Mouse (Mus musculus) adrenal gland, adult 2 months (tissue): ENCODE measurements around the gene Fam8a1. TPM values are rescaled to one million over a fixed set of nuclear protein-coding genes. Genes with fewer than 3 reads are reported as not detected.

Experiments used
- DNase-seq: peaks from one replicate; pipeline ENCODE4 v3.0.0; 2021
- polyA plus RNA-seq: library from polyadenylated mRNA; depleted of rRNA; stranded (reverse); fragments of >200 nt; gene quantifications from 2 replicates; pipeline ENCODE4 v1.2.3, GENCODE M21; 2012
- total RNA-seq, 2 experiments: library from RNA; stranded (reverse); gene quantifications; 2 replicates each; pipeline ENCODE4 v1.2.3; 2021

Gene Fam8a1
- total and polyA plus RNA-seq, 3 experiments: 31.0 to 54.9 (median 43.4) TPM

DNA sequence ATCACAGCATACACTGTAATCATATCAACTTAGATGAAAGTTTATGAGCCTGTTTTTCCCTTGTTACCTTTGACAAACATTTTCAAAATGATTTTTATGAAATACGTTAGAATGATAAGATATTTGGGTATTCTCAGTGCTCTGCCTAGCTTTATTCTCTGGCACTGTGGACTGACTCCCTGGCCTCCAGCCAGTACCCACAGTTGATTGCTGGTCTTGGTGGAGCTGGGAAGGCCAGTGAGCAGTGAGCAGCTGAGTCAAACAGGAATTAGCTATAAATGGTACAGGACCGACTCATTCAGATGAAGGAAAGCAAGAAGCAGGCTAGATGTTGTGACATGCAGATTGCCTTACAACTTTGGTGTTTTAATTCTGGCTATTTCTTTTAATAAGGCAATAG is 5.3 kb downstream of the Fam8a1 start:
- peak; percentile 67 for DNase-seq

DNA sequence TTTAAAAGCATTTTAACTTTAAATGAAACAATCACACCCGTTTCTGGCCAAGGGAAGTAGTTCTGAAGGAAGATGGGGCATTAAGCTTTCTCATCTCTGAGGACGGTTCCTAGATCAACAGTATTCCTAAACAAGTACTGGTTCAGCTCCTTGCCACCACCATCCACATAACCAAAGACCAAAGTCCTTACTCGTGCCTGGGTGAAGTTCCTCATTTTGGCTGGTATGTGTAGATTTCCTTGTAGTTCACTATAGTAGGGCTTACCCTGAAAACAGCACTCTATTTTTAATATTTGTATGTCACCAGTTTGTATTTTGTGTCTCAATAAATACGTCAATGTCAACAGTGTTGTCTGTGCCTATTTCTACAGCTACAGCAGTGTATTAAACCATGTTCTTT is 8.4 kb downstream of the Fam8a1 start:
- no peak for DNase-seq

DNA sequence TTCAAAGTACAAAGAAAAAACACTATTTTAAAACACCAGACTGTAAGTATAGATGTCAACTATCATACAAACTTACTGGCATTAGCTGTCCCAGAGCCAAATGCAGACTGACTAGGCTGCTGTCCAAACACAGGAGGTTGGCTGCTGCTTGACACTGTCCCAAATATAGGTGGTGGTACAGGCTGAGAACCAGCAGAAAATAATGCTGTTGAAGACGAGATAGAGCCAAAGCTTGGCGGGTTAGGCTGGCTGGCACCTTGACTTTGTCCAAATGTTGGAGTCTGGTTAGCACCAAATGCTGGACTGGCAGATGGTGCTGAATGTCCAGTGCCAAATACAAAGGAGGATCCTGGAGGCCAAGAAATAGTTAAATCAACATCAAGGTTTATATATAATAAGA is 13.6 kb downstream of the Fam8a1 start:
- no peak for DNase-seq

DNA sequence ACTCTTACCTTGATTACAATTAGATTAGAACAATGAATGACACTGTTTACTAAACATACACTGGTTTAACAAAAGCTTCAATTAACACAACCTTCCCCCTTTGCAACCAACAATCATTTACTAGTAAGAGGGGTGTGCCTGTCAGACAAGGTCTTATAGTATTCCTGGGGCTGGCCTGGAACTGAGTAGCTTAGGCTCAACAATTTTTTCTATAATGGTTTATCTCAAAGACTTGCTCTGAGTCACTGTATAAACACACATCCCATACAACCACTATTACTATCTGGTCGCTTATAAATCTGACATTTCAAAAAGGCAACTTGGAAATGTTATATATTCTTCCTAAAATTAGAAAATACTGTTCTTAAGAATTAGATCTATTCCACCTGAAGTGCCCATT is 14.0 kb downstream of the Fam8a1 start:
- DNase-seq: no peak

DNA sequence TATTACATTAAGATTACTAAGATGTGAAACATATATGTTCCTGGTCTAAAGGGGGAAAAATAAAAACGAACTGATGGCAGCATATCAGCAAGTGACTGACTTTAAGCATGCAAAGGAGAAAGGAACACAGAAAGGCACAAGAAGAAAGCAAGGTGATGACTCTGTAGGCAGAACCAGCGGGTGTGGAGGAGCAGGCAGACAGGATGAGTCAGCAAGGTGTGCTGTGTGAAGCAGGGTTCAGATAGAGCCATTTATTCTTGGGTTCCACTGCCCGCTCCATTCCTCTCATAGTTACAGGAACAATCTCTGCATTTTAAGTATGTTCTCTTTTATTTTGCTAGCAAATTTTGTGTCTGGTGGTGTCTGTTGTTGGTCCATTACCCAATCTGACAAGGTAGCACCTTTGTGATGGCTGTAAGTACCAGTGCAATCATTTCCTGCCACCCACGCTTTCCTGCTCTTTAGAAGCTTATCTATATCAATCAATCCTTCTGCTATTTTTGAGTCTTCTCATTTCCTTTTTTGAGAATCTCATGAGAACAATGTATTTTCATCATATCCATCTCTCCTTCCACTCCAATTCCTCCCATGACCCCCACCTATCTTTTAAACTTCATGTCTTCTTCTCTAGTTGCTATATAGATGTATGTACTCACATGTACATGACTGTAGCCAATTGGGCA is 21.4 kb downstream of the Fam8a1 start:
- DNase-seq: no peak

DNA sequence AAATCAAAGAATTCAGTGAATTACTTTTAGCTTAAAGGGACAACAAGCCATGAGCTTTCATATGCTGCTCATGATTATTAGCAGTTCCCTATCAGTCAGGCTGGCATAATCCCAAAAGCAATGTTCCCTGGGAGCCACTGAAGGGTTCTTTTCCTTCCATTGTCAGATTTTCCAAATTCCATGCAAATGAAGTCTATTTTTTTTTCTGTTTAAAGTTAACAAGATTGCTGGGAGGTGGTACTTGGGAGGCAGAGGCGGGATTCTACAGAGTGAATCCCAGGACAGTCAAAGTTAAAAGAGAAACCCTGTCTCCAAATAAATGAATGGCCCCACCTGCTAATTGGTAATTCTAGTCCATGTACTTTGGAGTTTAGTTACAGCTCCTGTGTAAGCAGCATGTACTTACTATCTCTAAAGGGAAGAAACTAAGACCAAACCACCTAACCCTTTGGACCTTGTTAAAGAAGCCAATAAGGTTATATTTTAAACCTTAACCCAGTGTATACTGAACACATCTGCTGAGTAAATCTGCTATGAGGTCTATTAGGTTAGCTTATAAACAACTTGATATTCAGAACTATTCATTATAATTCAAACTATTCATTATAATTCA is 26.1 kb downstream of the Fam8a1 start:
- no peak for DNase-seq

DNA sequence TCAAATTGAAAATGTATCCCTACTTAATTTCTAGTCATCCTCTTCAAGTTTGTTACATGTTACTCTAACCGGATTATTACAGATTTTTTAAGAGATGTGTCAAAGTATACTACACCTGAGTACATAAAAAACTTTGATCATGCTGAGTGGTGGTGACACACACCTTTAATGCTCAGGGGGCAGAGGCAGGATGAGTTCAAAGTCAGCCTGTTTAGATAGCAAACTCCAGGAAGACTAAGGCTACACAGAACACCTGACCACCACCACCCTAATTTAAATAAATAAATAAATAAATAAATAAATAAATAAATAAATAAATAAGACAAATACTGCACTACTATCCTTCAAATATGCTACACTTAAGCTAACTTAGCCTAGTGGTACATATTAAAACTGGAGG is 26.6 kb downstream of the Fam8a1 start:
- DNase-seq: no peak

DNA sequence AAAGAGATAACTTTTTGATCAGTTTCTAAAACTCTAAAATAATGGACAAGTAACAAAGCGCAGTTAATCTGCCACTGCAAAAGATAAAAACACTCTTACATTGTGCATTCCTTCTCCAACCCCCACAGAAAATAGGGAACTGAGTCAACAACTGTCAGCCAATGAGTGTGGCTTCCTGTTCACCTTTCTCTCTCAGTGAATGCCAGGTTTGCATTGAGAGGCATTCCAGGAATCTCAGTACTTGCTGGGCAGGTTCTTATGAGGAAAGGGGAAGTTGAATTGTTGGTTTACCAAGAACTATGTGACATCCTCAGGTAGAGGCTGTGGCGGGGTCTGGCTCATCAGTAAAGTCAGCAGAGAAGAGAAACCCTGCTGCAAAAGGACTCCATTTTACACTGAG is 27.5 kb downstream of the Fam8a1 start:
- DNase-seq: no peak

DNA sequence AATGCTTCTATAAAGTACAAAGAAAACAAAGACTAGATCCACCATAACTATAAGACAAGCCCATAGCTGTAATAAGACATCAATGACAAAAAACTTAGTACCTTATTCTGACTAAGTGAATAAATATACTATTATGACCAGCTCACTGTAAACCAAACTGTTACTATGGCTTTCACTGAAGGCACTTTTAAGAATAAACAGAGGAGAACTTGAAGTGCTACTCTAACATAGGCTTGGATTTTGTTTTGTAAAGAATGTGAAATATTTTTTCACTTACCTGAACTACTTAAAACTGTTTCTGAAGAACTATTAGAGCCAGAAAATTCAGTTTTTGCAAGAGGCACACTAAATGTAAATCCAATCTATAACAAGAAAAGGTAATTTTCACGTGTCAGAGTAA is 30.1 kb downstream of the Fam8a1 start:
- no peak for DNase-seq

DNA sequence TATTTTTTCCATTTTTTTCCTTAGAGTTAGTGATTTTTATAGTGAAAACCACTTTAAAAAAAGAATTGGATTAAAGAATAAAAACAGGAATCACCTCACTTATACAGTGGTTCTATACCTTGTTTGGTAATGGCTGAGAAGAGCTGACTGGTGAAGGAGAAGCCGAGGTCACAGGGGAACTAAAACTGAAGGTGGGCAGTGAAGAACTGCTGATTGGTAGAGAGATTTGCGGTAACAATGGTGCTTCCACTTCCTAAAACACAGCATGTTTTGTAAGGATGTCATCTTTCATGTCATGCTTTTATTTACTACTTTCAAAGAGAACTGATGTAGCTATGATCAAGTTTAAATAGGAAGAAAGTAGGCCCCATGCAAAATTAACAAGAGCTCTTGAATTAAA is 32.2 kb downstream of the Fam8a1 start:
- no peak for DNase-seq

DNA sequence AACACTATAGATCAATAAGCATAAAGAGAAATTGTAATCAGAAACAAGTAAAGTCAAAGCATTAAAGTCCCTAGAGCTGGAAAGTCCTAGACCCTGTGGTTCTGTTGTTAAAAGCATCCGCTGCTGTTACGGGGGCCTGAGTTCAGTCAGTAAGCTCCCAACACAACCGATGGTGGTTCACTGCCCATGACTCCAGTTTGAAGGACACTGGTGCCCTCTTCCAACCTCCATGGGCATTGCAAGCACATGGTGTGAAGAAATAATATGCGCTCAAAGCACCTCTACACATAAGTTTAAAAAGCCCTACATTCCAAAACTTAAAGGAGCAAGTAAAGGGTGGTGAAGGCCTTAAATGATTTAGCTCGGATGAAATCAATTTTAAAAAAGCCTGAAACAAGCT is 33.8 kb downstream of the Fam8a1 start:
- no peak for DNase-seq

DNA sequence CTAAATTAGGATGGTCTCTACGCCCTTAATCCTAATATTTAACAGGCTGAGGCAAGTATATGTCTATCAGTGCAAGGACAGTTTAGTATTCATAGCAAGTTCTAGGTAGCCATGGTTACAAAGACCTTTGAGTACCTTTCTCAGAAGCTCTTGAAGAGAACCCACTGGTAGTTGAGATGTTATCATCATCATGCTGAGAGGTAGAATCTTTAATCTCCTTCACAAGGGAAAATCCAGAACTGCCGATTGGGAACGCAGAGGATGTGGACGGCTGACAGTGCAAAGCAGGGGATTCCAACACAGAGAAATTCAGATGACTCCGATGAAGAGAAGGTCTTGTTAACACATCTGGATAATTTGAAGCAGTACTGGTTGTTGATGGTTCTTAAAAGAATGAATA is 44.2 kb downstream of the Fam8a1 start:
- no peak for DNase-seq

DNA sequence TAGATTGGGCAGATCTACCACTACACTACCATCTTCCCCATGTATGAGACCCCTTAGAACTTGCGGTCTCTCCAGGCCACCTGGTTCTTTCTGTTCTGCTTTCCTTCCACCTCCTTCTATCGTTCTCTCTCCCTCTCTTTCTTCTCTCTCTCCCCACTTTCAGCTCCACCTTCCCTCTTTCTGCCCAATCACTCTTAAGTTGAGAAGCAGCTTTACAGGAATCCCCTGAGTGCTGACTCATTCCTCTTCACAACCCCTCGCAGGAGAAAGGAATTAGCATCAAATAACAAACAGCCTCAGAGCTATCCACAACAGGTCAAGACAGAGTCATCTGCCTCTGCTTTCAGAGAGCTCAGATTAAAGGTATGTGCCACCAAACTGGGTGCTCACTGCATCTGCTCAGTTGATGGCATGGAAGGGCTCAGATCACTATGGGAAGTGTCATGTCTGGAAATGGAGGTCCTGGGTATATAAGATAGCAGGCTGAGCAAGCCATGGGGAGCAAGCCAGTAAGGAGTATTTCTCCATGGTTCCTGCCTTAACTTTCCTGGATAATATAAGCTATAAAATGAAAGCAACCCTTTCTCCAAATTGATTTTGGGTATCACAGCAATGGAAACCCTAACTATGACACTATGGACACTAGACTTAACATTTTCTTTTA is 46.8 kb downstream of the Fam8a1 start:
- DNase-seq: no peak

DNA sequence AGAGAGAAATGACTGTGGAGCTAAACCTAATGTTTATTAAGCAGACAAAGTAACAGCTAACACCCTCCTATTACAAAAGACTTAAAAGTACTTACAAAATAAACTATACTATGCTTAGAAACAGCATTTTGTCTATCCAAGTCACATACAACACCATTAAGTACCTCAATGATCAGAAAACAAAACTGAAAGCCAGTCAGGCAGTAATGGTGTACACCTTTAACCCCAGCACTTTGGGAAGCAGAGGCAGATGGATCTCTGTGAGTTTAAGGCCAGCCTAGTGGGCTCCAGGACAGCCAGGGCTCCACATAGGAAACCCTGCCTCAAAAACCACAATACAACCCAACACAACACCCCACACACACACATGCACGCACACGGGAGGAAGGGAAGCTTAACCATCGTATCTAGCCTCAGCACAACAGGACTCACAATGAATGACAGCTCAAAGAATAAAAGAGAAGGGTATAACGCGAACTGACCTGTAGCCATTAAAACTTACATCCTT is 49.6 kb downstream of the Fam8a1 start:
- DNase-seq: no peak

DNA sequence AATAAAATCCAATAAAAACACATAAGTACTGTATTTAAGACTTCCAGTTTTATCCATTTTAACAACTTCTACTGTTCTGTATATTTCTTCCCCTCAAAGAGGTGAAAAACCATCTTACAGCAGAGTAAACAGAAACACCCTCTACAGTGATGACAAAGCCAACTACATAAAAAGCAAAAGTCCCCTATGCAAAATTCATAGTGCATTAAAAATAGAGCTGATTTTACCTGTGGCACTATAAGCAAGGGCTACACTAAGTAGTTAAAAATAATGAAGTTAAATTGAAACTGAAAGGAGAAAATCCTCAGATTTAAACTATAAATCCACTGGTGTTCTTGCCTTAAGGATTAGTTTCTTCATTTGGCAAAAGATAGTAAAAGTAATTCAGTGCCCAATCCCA is 51.7 kb downstream of the Fam8a1 start:
- no peak for DNase-seq

DNA sequence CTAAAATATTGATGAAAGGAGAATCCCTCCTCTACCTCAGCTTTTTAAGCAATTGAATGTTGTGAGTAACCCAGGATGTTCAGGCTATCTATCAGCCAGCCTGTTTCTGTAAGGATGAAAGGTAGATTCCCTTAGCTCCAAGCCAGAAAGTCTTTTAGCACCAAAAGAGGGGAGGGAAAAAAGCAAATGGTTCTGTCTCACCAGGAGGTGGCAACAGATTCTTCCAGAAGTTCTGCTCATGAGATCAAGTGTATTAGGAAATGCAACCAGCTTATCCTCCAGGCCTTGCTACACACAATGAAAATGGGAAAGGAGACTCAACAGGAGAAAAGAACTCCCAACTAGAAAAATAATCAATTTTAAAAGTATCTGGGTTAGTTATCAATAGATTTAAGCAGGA is 55.0 kb downstream of the Fam8a1 start:
- no peak for DNase-seq

DNA sequence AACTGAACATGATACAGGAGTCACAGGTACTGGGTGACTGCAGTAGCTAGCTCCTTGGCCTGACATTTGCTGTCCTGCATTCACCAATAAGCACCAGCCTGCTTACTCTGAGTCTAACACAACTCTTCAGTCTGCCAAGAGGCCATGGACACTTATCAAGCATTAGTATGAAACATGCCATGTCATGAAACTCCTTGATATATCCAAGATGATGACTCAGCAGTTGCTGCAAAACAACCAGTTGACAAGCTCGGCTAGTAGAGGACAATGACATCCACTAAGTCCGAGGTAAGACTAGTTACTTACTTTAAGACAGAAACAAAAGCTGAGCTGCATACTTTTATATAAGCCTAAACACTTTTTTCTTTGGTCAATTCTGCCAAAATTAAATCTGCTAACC is 55.9 kb downstream of the Fam8a1 start:
- DNase-seq: peak; percentile 27

DNA sequence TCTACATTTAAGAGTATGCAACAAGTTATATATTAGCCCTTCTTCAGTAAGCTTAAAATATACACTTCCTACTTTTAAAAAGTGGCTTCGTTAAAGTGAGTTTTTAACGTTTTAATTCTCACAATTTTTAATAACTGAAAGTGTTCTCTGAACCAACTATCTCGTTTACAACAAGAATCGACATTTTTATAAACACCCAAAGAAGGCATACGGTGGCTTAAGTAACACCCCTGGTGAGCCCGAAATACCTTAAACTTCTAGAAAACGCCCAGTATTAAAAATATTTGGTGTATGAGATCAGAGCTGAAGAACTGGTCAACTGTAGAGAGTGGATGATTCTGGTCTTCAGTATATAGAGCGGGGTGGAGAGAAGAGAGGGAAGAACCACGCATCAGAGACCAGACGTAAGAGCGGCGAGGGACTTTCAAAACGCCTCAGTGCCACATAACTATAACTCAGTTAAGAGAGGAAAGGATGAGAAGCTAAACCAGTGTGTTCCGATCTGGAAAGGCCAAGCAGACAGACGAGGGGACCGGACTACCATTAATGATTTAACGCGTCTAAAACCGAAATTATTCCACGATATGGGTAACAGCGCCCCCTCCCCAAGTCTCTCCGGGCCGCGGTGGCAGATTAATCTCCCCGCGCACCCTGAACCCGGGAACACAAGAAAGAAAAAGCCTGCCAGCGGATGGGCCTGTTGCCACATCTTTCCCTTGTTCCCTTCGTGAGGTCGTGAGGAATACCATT is 57.1 kb downstream of the Fam8a1 start:
- no peak for DNase-seq

DNA sequence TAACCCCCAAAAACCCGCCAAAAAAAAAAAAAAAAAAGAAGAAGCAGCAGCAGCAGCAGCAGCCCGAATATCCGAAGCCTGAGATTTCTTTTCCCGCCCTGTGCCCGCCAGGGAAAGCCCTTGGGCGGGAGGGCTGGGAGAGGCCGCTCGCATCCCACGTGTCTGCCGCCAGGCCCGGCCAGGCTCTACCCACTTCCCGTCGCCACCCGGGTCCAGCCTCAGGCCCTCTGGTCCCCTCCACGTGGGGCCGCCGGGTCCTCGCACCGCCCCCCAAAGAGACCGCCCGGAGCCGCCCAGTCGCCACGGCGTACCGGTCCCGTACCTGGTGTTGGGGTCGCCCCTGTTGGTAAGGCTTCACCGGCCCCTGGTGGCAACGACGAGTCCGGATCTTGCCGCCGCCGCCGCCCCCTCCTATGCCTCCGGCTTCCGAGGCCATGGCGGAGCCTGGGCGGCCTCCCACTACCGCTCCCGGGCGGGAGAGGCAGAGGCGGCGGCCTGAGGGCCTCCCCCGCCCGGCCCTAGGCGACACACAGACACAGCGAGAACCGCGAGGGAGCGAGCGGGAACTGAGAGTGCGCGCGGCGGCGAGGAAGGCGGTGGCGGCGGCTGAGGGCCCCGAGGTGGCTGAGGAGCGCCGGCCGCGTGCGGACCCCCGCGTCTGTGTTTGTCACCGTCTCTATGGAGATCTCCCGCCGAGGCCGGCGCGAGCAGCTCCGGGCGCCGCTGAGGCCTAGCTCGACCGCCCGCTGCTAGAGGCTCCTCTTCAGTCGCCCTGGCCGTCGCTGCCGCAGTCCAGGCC is 57.9 kb downstream of the Fam8a1 start:
- peak; percentile 86 for DNase-seq
